Mouse (Mus musculus) mesoderm, embryonic 11.5 days (tissue): ENCODE measurements at regions not wholly inside any gene's neighbourhood (a gene's known extent, or its start where the extent isn't known, plus 50 kb on each side); places are given as distances from the start of the nearest gene placed in this dataset.

Experiments used
- DNase-seq: peaks from one replicate; pipeline ENCODE4 v3.0.0-alpha.2; 2012; ENCODE audit warnings: low read depth, low spot score

GRCm38 (mm10) chr12:65571633-65572032 is 346.3 kb downstream of the Wdr20rt start:
- no peak for DNase-seq

- no peak for DNase-seq
These were observed 368.2 kb downstream of the Wdr20rt start for GRCm38 (mm10) chr12:65593559-65593958.

- no peak for DNase-seq
These were observed 368.8 kb downstream of the Wdr20rt start for GRCm38 (mm10) chr12:65594075-65594474.

GRCm38 (mm10) chr12:65644232-65644631 is 418.9 kb downstream of the Wdr20rt start:
- no peak for DNase-seq

- DNase-seq, result no peak
These were observed 431.5 kb downstream of the Wdr20rt start for GRCm38 (mm10) chr12:65656772-65657171.

GRCm38 (mm10) chr12:65671673-65672072 is 446.4 kb downstream of the Wdr20rt start:
- DNase-seq, result no peak

- DNase-seq, result no peak
These were observed 447.9 kb downstream of the Wdr20rt start for GRCm38 (mm10) chr12:65673193-65673592.

GRCm38 (mm10) chr12:65674916-65675660 is 449.8 kb downstream of the Wdr20rt start:
- no peak for DNase-seq

GRCm38 (mm10) chr12:65680335-65680734 is 455.0 kb downstream of the Wdr20rt start:
- no peak for DNase-seq

GRCm38 (mm10) chr12:65681826-65682225 is 456.5 kb downstream of the Wdr20rt start:
- DNase-seq, result no peak

- DNase-seq, result no peak
These were observed 479.7 kb downstream of the Wdr20rt start for GRCm38 (mm10) chr12:65704985-65705384.

- DNase-seq, result no peak
These were observed 487.0 kb downstream of the Wdr20rt start for GRCm38 (mm10) chr12:65712304-65712703.
